Mouse (Mus musculus) left cerebral cortex, postnatal 36 days (tissue): ENCODE data around the gene Rere. TPM values are rescaled to one million over a fixed set of nuclear protein-coding genes. Genes with fewer than 3 reads are reported as not detected.
"Not testable (repeated sequence)": the region's sequence is repeated elsewhere in the genome, so short reads cannot be mapped to it uniquely, and the experiment has no call there.

Experiments
- DNase-seq, 2 experiments: peaks; one replicate each; pipeline ENCODE4 v3.0.0; 2021 to 2022; ENCODE audit warnings: low spot score in 2 of 2, mixed read lengths in 1 of 2
- intact Hi-C: fragments of 180-260 bp; cut with DNase I; formaldehyde crosslinking; loops from one replicate; pipeline ENCODE4 v1.15.1; 2025
- total RNA-seq, 2 experiments: library from RNA; stranded (reverse); gene quantifications; 2 replicates each; pipeline ENCODE4 v1.2.3; 2021

Rere gene
- total RNA-seq, 2 experiments from 2014 or later = 86.7 to 131 TPM

DNA sequence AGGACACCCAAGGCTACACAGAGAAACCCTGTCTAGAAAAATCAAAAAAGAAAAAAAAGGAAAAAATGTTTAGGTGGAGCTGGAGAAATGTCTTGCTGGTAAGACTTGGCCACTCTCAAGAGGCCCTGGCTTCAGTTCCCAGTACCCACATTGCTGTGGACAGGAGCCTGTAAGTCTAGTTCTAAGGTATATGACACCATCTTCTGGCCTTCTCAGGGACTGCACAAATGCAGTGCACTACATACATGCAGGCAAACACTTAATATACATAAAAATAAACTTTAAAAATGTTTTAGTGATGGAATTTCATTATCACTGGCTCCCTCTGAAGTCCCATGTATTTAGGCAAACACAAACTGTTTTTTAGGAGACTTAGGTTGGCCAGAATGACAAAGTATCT, 274.3 kb downstream of the Rere start:
- intact Hi-C loops = no loop called here
- DNase-seq = no peak

DNA sequence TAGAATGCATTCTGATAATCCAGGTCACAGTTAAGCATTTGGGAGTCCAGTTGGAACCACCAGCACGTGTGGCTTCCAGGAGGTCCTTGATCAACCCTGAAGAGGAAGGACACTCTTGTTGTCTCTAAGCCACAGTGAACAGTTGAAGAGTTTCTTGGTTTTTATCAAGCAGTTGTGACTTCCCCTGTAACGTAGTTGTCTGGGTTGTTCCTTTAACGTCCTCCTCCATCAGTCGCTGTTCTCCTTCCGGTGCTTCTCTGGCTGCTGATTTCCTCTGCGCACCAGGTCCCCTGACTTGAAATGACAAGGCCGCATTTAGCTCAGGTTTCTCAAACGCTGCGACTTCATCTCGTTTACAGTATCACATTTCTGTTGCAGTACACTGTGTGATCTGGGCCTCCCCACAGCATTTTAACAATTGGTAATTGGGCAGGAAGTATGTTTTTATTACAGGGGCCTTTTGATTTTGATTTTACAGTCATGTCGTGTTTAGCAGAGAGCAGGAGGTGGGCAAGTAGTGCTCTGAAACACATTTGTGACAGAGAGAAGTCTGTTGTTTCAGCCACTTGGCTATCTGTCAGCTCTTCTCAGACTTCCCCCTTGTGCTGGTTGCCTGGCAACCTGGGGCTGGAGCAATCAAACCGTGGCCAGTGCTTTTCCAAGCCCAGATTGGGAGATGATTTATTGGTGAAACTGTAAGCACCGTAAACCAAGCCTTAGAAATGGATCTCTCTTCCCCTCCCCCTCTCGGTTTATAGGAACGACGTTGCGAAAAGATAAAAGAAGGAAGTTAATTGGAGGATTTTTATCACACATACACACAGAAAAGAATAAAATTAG, 275.2 kb downstream of the Rere start:
- intact Hi-C loops = no loop called here
- peak in 1 of 2 experiments; percentile 62 for DNase-seq

DNA sequence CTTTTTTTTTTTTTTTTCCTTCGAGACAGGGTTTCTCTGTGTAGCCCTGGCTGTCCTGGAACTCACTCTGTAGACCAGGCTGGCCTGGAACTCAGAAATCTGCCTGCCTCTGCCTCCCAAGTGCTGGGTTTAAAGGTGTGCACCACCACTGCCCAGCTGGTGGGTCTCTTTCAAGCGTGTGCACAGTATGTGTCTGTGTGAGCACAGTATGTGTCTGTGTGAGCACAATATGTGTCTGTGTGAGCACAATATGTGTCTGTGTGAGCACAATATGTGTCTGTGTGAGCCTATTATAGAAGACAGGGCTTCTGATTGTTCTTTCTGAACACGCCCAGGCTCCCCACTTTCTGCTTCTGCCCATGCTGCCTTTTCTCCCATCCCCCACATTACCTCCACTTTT, 275.8 kb downstream of the Rere start:
- DNase-seq, intact Hi-C loops: not testable (repeated sequence)

DNA sequence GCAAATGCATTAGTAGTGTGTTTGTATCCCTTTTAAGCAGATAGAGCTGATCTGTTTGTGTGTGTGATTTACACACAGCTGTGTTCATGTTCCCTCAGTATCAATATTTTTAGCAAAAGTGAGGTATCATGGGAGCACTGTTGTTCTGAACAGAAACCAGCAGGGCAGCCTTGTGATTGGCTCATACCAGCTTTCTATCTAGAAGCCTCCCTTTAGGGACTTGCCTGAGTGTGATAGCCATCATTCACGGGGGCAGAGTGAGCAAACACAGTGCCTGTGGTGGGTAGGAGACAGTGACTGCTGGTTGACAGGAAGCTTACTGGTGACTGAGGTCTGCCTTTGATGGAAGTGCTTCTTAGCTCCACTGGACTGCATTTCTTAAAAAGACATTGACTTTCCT, 276.5 kb downstream of the Rere start:
- intact Hi-C loops = no loop called here
- no peak for DNase-seq

DNA sequence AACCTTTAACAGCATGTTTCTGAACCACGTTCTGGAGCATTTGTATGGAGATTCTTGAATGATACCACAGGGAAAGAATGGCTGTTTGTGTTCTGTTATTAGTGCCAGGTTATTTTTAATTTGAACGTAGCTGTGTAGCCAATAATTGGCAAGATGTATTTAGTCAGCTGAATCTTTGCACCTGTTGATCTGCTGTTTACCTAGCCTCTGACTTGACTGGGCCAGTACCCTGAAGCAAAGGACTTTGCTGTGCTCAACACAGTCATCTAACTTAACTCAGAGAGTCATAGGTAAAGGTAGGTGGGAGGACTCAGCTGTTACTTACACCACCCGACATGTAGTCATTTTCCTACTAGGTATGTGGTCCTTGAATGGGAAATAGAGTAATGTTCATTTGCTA, 278.1 kb downstream of the Rere start:
- intact Hi-C loops = no loop called here
- DNase-seq = no peak

DNA sequence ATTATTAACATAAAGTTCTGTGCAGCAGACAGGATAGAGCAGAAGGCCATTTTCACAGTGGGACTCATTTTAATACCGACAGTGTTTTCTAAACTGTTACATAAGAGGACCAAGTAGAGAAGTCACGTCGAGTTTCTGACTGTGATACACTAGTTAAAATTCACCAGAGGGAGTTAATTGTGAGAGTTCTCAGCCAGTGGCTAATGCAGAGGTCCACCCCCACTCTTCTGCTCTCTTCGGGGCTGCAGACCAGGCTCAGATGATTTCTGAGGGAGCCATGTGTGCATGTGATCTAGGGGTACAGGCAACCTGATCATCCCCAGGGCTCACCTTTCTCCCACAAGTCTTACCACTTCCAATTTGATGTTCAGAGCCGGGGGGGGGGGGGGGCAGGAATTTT, 281.8 kb downstream of the Rere start:
- no peak for DNase-seq
- intact Hi-C loops = no loop called here

DNA sequence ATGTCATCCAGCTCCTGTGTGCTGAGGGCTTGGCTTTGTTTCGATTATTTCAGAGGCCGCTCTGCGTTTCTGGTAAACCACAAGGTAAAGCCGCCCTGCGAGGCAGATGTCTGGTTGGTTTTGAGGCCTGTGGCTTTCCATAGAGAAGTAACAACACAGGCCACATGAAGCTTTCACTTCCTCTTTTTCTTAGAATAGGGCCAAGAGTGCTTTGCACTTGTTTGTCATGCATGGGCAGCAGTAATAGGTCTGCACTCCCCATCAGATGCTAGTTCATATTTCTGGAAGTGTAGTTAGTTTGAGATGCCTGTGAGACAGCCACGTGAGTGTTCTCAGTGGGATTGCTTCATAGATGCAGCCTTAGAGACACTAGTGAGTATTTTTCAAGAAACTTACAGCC, 284.7 kb downstream of the Rere start:
- no peak for DNase-seq
- intact Hi-C loops = loop anchor here (1.0 kb wide), 1 partner anchor 44 kb away; no protein-coding TSS in a partner anchor

DNA sequence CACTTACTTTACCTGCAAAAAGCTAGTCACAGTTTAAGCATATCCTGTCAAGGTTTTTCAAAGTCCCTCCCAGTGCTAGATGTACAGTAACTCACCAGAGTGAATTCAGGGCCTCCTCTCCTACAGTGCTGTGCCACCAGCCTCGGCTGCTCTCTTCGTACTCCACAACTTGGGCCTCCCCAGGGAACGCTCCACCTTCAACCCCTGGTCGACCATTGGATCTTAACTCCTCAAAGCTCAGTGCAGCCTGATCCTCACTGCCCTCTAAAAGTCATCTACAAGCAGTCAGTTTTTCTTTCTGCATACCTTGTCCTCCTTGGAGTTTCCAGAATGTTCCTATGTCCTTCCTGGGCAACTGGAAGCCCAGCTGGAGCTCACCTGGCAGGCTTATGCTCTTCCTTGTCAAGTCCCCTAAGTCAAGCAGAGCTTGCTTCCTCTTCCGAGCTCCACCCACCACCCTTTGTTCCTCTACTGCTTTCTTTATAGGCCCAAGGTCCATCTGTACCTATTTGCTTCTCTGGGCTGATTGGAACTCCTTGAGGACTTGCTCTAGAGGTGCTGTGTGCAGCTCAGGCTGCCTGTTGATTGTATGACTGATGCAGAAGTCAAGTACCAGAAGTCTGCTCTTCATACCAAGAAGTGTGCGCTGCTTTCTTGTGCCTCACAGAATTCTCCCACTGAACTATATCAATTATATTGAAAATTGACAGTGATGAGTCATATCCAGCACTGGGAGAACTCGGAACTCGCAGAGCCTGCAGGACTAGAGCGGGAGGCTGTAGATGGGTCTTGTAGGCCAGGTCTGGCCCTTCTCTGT, 287.1 kb downstream of the Rere start:
- intact Hi-C loops = no loop called here

DNA sequence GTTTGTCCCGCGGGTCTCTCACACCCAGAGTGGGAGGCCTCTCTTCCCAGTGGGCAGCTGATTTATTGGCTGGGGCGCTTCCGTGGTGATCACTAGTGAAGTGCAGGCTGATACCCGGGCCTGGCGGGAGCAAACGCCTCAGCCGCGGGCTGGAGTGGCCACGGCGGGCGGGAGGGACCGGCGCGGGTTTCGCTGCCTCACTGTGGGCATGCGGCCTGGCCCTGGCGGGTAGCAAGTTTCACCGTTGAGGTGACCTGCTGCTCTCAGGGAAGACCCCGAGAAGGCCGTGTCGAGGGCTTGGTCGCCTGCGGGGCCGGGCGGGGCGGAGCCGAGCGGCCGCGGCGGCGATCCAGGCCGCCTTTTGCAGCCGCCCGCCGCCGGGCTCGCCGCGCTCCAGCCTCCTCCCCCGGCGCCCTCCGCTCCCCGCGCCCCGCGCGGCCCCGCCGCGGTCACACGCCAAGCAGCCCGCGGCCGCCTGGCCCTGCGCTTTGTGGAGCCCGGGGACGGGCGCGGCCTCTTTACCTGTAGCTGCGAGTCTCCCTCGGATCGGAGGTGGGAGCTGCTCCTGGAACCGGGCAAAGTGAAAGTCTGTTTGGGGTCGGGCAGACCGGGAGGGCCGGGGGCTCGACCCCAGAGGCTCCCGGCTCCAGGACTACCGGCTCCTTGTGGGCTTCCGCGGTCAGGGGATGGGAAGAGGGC, 287.8 kb downstream of the Rere start:
- intact Hi-C loops = no loop called here
- peak; percentile 75 to 79 for DNase-seq

More for the DNA sequence above, 287.1 kb downstream of the Rere start:
- DNase-seq = no peak

DNA sequence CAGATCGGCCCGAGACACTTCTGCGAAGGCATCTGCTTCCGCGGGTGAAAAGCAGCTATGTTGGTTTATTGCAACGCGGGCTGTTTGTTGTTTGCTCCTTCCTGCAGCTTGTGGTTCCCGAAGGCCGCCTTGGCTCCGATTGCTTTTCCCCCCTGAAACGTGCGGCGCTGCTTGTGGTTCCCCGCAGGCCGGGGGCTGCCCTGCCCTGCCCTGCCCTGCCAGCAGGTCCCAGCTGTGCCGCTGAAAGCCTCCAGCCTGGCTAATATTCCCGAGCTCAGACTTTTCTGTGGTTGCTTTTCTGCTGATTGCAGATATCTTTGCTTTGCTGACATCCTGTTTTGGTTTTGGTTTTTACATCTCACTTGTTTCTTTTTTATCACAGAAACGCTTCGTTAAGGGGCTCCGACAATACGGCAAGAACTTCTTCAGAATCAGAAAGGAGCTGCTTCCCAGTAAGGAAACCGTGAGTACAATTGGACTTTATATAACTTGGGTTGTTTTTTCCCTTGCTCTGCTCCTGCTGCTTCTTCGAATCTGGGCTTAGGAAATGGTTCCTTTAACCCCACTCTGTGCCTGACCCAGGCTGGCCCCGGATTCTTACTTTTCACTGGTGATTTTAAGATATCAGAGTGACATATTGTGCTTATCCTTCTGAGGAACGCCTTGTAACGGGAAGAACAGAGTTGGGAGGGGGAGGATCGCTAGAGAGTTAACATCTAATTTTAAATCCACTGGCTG, 288.6 kb downstream of the Rere start:
- intact Hi-C loops = no loop called here
- DNase-seq = peak; percentile 38 to 50

DNA sequence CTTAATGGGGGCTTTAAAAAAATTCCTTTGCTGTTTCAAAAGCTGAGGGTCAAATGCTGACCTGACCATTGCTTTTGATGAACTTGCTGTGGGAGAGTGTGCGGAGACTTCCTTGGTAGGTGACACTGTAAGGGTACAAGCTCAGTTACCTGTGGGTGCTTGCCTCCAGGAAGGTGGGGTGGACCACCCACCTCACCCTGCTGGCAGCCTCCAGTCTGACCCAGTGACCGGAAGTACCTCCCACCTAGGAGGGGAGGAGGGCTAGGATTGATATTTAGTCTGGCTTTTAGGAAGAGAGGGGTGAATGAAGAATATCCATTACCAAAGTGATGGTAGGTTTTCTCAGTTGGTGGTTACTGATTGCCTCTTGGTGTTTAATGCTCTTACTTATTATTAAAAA, 289.3 kb downstream of the Rere start:
- DNase-seq = no peak
- intact Hi-C loops = no loop called here

DNA sequence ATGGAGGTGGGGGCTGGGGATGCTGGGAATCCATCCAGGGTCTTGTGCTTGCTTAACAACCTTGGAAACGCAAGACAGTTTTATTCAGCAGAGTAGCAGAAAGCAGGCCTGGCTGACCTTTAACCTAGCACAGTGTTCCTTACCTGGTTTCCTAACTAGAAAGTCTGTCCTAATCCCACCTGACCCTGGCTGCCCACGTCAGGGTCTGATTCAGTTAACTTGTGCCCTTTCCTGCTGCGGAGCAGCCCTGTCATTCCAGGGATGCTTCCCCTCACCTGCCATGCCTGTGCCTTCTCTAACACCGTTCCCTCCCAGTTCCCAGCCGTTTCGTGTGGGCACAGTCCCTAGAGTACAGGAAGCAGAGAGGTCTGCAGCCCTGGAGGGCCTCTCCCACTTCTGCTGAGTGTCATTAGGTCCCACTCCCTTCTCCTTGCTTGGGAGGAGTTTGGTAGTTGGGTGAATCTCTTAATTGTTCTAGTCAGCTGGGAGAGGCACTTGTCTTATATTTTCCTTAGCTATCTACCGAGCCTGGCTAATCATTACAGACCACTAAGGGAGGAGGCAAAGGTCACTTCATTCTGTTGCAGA, 290.8 kb downstream of the Rere start:
- intact Hi-C loops = no loop called here
- no peak for DNase-seq

DNA sequence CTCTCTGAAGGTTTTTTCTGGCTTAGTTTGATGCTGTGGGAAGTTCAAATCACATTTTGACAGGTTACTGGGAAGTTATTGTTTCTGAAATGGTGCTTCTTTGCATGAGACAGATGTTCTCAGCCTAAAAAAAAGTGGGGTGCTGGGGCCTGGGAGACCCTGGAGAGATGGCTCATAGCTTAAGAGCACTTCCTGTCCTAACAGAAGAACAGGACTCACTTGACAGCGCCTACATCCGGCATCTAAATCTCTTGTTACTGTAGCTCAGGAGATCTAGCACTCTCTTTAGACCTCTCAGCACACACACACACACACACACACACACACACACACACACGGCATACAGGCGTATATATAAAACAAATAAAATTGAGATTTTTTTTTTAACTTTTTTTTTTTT, 291.5 kb downstream of the Rere start:
- DNase-seq = no peak
- intact Hi-C loops = no loop called here

DNA sequence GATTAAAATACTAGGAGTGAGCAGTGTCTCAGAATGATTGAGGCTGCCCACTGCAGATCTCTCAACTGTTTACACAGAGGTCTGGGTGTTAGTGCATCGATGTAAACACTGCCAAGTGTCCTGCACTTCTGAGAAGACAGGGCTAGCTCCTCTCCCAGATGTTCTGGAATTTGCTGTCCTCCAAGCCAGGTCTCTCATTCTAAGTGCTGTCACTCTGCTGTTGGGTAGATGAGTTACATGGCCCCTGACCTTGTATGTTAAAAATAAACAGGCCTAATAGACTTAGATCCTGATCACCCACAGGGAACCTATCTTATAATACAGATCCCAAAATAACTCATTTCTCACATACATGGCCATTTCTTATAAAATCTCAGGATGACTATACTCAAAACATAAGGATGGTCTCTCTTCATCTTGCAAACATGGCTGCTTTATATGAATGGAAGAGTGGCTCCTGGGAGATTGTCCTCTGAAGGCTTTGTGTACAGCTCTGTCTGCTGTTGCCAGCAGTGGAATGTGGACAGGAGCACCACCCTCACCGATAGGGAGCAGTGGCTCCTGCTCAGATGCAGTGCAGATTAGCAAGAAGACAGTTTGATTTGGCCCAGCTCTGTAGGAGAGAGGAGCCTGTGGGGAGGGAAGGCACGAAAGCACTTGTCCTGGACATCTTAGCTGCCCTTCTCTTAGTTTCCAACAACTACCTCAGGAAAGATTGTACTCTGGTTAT, 294.1 kb downstream of the Rere start:
- intact Hi-C loops = no loop called here
- no peak for DNase-seq

DNA sequence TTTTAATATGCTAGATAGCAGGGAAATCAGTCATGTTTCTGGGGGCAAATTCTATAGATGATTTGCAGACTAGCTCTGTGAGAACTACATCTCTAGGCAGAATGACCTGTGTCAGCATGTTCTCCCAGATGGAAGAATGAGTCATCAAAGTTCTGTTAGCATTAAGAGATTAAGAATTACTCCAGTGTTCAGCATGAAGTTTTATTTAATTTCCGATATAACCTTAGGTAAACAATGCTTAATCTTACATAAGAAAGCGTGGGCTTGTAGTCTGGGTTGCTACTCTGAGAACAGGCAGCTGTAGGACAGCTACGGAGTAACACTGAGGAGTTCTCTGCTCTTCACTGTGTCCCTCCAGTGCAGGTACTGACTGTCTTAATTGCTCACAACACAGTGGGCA, 294.9 kb downstream of the Rere start:
- intact Hi-C loops = no loop called here
- no peak for DNase-seq

DNA sequence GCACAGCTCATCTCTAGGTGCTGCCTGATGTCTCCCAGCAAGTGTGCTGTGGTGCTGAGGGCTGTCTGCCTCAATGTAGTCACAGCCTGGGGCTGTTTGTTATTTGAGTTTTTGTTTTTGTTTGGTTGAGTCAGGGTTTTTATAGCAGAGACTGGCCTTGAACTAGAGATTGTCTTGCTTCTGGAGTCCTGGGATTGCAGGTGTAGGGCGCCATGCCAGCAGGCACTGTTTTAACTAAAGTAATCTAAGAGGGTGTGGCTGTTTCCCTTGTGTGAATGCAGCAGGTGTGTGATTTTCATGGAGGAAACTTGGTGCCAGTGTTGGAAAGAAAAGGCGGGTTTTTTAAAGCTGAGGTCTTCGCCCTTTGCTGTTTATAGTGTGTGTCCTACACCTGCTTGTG, 296.6 kb downstream of the Rere start:
- intact Hi-C loops = no loop called here
- no peak for DNase-seq

DNA sequence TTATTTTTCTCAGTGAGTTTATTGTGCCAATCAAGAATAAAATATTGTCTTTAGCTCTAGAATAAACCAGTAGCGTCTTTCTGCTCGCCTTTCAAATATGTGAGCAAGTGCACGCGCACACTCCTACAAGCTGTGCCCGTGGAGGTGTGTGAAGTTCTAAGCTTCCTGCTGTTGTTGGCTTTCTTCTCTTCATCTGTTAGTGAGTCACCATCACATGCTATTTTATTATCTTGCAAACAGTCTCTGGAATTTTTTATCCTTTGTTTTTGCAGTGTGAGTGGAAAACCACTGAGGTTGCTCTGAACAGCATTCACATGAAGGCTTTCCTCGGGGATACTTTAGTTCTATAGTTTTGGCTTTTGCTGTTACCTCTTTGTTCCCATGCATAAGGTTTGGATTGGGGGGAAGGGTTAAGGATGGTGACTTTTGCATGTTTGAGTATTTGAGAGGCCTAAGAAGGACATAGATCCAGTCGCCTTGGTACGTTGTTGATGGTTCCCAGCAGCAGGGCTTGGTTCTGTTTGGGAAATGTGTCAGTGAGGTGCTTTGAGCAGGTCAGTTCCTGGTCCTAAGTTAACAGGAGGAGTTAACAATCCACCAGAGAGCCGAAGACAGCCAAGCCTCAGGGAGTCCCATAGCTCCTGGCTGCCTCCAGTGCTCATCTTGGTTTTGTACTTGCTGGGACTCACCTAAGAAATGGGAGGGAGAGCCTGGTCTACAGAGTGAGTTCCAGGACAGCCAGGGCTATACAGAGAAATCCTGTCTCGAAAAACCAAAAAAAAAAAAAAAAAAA, 300.7 kb downstream of the Rere start:
- intact Hi-C loops = no loop called here
- no peak for DNase-seq
